Mouse (Mus musculus) retina, adult 2 months (tissue): Measurements from ENCODE around the gene Dand5.

Experiments
- DNase-seq: peaks from one replicate; pipeline ENCODE4 v3.0.0-alpha.2; 2012; ENCODE audit warnings: low read depth, low spot score

Dand5 gene

GRCm38 (mm10) chr8:84822723-84823122 lies at the start of gene Dand5:
Dand5 (minus strand) TSS chr8:84822823.
- DNase-seq = no peak

- peak; percentile 52 for DNase-seq
Observed at GRCm38 (mm10) chr8:84871376-84872308, 49.0 kb upstream of the Dand5 start, which contains the start of gene Syce2. Syce2 (plus strand) TSS chr8:84872111.

- DNase-seq = peak; percentile 97
Observed at GRCm38 (mm10) chr8:84856864-84857441, 34.3 kb upstream of the Dand5 start, which contains the start of gene Farsa. Farsa (plus strand) TSS chr8:84856989.

GRCm38 (mm10) chr8:84856434-84856833 lies 33.8 kb upstream of the Dand5 start:
- no peak for DNase-seq

GRCm38 (mm10) chr8:84847684-84848435 lies 25.2 kb upstream of the Dand5 start:
- no peak for DNase-seq

GRCm38 (mm10) chr8:84846722-84847572 lies 24.3 kb upstream of the Dand5 start, which contains the start of gene Calr:
Calr (minus strand) TSS chr8:84846934.
- peak; percentile 100 for DNase-seq

GRCm38 (mm10) chr8:84846094-84846721 lies 23.6 kb upstream of the Dand5 start:
- DNase-seq = no peak

GRCm38 (mm10) chr8:84845355-84846093 lies 22.9 kb upstream of the Dand5 start:
- no peak for DNase-seq

GRCm38 (mm10) chr8:84844397-84845070 lies 21.9 kb upstream of the Dand5 start:
- no peak for DNase-seq

- no peak for DNase-seq
Observed at GRCm38 (mm10) chr8:84841514-84841913, 18.9 kb upstream of the Dand5 start.

GRCm38 (mm10) chr8:84840248-84840999 lies 17.8 kb upstream of the Dand5 start, which contains the start of gene Rad23a:
Rad23a (minus strand) TSS chr8:84840665.
- DNase-seq = peak; percentile 82

- DNase-seq = no peak
Observed at GRCm38 (mm10) chr8:84839875-84840247, 17.2 kb upstream of the Dand5 start.

- DNase-seq = no peak
Observed at GRCm38 (mm10) chr8:84839411-84839810, 16.8 kb upstream of the Dand5 start.

GRCm38 (mm10) chr8:84838513-84838912 lies 15.9 kb upstream of the Dand5 start:
- no peak for DNase-seq

GRCm38 (mm10) chr8:84837912-84838470 lies 15.4 kb upstream of the Dand5 start:
- no peak for DNase-seq

GRCm38 (mm10) chr8:84837149-84837911 lies 14.7 kb upstream of the Dand5 start:
- DNase-seq = no peak
